Mouse (Mus musculus) E14TG2a.4 (cell line): ENCODE results near the gene Tsen54.

Source experiments
- CTCF ChIP-seq: conservative IDR thresholded peaks from 2 replicates; pipeline ENCODE4 v1.5.1; 2014; ENCODE audit warnings: low read length
- NANOG ChIP-seq: IDR thresholded peaks from 2 replicates; pipeline ENCODE4 v1.6.1; 2014; ENCODE audit warnings: borderline replicate concordance, low read length, mixed read lengths
- POU5F1 ChIP-seq: IDR thresholded peaks from 2 replicates; pipeline ENCODE4 v1.6.1; 2014; ENCODE audit warnings: low read length, borderline replicate concordance

DNA sequence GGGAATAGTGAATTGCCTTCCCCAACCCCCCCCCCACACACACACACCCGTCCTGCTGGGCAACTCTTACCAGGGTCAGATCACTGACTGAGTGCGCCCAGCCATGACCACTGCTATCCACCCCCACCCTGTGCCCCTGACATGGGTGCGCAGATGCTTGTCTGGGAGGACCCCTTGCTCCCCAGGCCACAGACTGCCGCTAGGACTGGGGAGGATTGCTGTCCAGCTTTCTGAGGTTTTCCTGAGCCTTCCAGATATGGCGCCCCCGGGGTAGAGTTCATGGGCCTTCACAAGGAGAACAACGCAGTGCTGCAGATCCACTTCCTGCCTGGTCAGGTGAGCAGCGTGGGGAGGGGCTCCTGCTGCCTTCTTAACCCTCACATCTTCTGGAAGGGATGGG lies 29.7 kb downstream of the Tsen54 start:
- TF ChIP-seq CTCF (no peak), NANOG (no peak), POU5F1 (no peak)
